Mouse (Mus musculus) embryonic facial prominence, embryonic 12.5 days (tissue): ENCODE measurements around the gene Mitf. TPM values are rescaled to one million over a fixed set of nuclear protein-coding genes. Genes with fewer than 3 reads are reported as not detected.

Experiments used
- ATAC-seq: fragments of 200-750 bp; cut with Nextera tagmentation; 2 replicates; pipeline ENCODE4 v1.8.0; 2017; ENCODE audit not compliant: insufficient number of reproducible peaks, insufficient read depth, low FRiP score, low TSS enrichment
- H3K27ac ChIP-seq: fragments of 300-500 bp; sonication (generic); 2 replicates; pipeline ENCODE4 v1.5.1; 2016; ENCODE audit warnings: mild to moderate bottlenecking
- H3K27me3 ChIP-seq: fragments of 300-500 bp; sonication (generic); 2 replicates; pipeline ENCODE4 v1.6.1; 2016; ENCODE audit warnings: mild to moderate bottlenecking, moderate library complexity
- H3K36me3 ChIP-seq: fragments of 300-500 bp; sonication (generic); 2 replicates; pipeline ENCODE4 v1.6.1; 2016; ENCODE audit warnings: mild to moderate bottlenecking
- H3K4me1 ChIP-seq: fragments of 300-500 bp; sonication (generic); 2 replicates; pipeline ENCODE4 v1.6.1; 2016
- H3K4me2 ChIP-seq: fragments of 300-500 bp; sonication (generic); replicated peaks from 2 replicates; pipeline ENCODE4 v1.6.1; 2016; ENCODE audit warnings: mild to moderate bottlenecking, moderate library complexity
- H3K4me3 ChIP-seq: fragments of 300-500 bp; sonication (generic); 2 replicates; pipeline ENCODE4 v1.5.1; 2016; ENCODE audit warnings: mild to moderate bottlenecking
- H3K9ac ChIP-seq: fragments of 300-500 bp; sonication (generic); 2 replicates; pipeline ENCODE4 v1.6.1; 2016; ENCODE audit warnings: mild to moderate bottlenecking, moderate library complexity
- H3K9me3 ChIP-seq: fragments of 300-500 bp; sonication (generic); 2 replicates; pipeline ENCODE4 v1.6.1; 2016; ENCODE audit warnings: mild to moderate bottlenecking, moderate library complexity
- WGBS: fragments of 180-500 bp; shearing (Covaris S2); methylation state at CpG from one replicate; pipeline ENCODE4 v1.1.7; 2016; 5-methylcytosine and 5-hydroxymethylcytosine counted together
- polyA plus RNA-seq: library from polyadenylated mRNA; unstranded; fragments of >200 nt; fragmentation: Nextera tagmentation; extraction: Ambion mirVana; gene quantifications from 2 replicates; pipeline ENCODE4 v1.2.1, GENCODE M21; 2016

The Mitf gene
- polyA plus RNA-seq, 1 experiment from 2014 or later: 2.3 TPM

DNA sequence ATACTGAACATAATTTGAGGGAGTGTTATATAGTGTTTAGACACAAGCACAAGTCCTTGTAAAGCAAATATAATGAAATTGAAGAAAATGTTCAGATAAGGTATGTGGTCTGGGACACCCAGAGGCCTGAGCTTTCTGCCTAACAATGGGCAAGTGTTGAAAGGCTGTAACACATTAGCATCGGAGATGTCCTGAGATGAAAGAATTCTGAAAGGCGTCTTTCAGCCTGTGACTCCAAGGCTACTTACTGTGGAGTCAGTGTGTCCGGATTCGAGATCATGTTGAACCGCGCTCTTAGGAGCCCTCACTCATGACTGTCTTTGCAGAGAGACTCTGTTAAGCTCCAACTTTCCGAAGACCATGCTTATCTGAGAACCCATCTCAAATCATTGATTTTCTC, 111.6 kb downstream of the Mitf start:
- 28% methylated on average over 7 of the region's 7 CpGs for WGBS
- peaks cover 6% of the 10 kb centered on the region for H3K4me1 ChIP-seq
- no peak for ATAC-seq
- H3K9ac ChIP-seq: no peak overlapping the region
- H3K4me3 ChIP-seq: no peak overlapping the region
- no peaks in the 10 kb centered on the region for H3K27me3 ChIP-seq
- H3K4me2 ChIP-seq: no peak overlapping the region
- H3K9me3 ChIP-seq: no peaks in the 10 kb centered on the region
- no peaks in the 10 kb centered on the region for H3K36me3 ChIP-seq
- H3K27ac ChIP-seq: no peak overlapping the region

DNA sequence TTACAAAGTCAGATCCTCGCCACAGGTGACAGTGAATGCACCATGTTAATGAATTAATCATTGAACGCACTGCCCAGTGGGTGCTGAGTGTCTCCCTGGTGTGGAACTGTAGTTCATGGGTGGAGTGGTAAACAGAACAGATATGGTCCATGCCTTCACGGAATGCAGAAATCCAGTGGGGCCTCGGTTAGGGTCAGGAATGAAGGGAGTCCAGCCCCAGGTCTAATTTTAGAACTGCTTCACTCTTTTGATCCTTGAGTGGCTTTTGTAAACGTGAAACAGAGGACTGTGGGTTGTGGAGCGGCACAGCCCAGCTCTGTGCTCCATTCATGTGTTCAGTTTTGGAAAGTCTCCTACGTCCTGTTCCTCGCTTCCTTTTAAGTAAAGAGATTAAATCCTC, 112.4 kb downstream of the Mitf start:
- 47% methylated on average over 8 of the region's 8 CpGs for WGBS
- Histone ChIP-seq H3K9me3 (no peaks in the 10 kb centered on the region), H3K4me1 (peaks cover 6% of the 10 kb centered on the region), H3K27me3 (no peaks in the 10 kb centered on the region), H3K36me3 (no peaks in the 10 kb centered on the region), H3K27ac (no peak overlapping the region), H3K9ac (no peak overlapping the region), H3K4me2 (no peak overlapping the region), H3K4me3 (no peak overlapping the region)
- no peak for ATAC-seq

DNA sequence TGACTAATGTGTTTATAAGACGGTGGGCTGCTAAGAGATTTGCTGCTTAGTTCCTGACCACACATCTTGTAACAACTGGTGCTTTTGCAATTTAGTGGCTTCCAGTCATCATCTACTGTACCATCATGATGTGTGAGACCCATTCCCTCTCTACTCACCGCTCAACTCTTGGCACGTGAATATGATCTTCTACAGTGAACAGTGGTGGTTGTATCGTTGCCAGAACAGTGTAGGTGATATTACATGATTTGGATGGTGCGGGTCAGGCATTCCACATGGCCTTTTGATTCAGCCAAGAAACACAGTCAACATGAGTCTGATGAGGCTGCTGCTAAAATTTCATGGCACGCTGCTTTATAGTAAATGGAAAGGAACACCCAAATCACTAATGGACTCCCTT, 114.7 kb downstream of the Mitf start:
- ATAC-seq: no peak
- H3K36me3 ChIP-seq: no peaks in the 10 kb centered on the region
- H3K27me3 ChIP-seq: no peaks in the 10 kb centered on the region
- WGBS: 90% methylated on average over 6 of the region's 6 CpGs
- peaks cover 6% of the 10 kb centered on the region for H3K4me1 ChIP-seq
- no peak overlapping the region for H3K4me2 ChIP-seq
- H3K4me3 ChIP-seq: no peak overlapping the region
- no peak overlapping the region for H3K27ac ChIP-seq
- H3K9me3 ChIP-seq: no peaks in the 10 kb centered on the region
- no peak overlapping the region for H3K9ac ChIP-seq

DNA sequence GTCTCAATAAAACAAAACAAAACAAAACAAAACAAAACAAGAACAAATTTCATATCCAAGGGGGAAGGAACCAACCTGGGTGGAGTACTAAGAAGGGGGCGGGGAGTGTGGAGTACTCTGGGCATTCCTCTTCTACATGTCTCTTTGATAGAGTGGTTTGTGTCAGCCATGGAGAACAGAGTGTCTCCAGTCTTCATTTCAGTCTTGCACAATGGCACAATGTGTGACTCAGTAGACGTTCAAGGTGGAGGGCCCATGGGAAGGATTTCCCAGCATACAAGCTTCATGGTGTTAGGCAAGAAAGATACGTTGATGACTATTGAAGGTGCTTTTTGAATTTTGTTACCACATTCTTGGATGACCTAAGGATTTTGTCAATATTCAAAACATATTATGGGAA, 117.4 kb downstream of the Mitf start:
- Histone ChIP-seq H3K9me3 (no peaks in the 10 kb centered on the region), H3K27me3 (no peaks in the 10 kb centered on the region), H3K4me3 (no peak overlapping the region), H3K4me1 (peaks cover 4% of the 10 kb centered on the region), H3K9ac (no peak overlapping the region), H3K4me2 (no peak overlapping the region), H3K36me3 (no peaks in the 10 kb centered on the region), H3K27ac (no peak overlapping the region)
- 93% methylated on average over 3 of the region's 3 CpGs for WGBS
- ATAC-seq: no peak

DNA sequence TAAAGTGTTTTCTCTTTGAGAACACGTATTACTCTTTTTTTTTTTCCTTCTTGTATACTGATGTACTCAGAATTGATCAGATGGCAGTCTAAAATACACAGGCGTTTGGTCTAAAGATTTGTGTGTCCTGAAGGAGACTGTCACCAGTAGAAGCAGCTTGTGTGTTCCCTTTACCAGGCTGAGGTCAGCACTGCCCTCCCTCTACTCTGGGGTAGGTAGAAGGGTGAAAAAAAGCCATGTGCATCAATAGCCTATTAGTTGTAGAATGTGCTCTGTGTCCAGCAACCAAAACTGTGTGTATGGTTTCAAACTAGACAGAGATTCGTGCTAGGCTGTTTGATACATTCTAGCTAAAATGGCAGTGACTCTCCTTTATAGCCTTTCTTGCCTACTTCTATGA, 122.2 kb downstream of the Mitf start:
- Histone ChIP-seq H3K4me1 (no peaks in the 10 kb centered on the region), H3K4me3 (no peak overlapping the region), H3K9me3 (no peaks in the 10 kb centered on the region), H3K36me3 (no peaks in the 10 kb centered on the region), H3K27ac (no peak overlapping the region), H3K4me2 (no peak overlapping the region), H3K9ac (no peak overlapping the region), H3K27me3 (no peaks in the 10 kb centered on the region)
- 73% methylated on average over 3 of the region's 3 CpGs for WGBS
- no peak for ATAC-seq

DNA sequence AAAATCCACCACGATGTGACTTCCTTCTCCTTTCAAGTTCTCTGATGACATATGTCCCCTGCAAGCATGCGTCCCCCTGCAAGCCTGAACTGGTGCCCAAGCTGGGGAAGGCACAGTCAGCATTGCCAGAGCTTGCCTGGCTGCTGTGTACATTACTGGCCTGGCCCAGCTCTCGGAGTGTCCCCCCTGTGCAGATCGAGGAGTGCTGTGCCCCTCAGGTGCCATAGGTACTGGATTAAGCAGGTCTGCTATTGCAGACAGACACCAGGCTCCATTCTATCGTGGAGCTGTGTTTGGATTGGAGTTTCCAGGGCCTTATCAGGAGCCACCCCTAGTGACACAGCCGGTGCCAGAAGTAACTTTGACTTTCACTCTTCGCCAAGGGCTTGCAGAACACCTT, 122.6 kb downstream of the Mitf start:
- Histone ChIP-seq H3K27ac (no peak overlapping the region), H3K9ac (no peak overlapping the region), H3K9me3 (no peaks in the 10 kb centered on the region), H3K4me1 (no peaks in the 10 kb centered on the region), H3K36me3 (no peaks in the 10 kb centered on the region), H3K4me3 (no peak overlapping the region), H3K4me2 (no peak overlapping the region), H3K27me3 (no peaks in the 10 kb centered on the region)
- WGBS: 67% methylated on average over 7 of the region's 7 CpGs
- ATAC-seq: no peak

DNA sequence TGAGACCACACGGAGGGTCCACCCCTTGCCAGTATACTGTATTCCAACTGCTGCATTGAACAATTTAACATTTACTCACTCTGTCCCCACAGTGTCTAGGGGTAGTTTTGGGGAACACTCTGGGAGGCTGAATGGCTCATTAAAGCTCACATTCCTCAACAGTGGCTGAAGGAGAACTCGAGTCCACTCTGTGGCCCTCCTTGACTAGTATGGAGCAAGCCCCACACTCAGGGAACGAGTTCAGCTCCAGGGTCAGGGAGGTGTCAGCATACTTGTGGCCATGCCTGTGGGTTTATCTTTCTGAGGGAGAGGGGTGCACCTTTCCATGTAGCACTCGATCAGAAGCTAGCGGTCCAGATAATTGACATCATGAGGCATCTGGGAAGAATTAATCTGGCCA, 130.3 kb downstream of the Mitf start:
- no peak overlapping the region for H3K27ac ChIP-seq
- no peak overlapping the region for H3K4me2 ChIP-seq
- no peaks in the 10 kb centered on the region for H3K9me3 ChIP-seq
- no peak overlapping the region for H3K9ac ChIP-seq
- no peak overlapping the region for H3K4me3 ChIP-seq
- H3K36me3 ChIP-seq: no peaks in the 10 kb centered on the region
- 65% methylated on average over 5 of the region's 5 CpGs for WGBS
- no peak for ATAC-seq
- no peaks in the 10 kb centered on the region for H3K4me1 ChIP-seq
- no peaks in the 10 kb centered on the region for H3K27me3 ChIP-seq

DNA sequence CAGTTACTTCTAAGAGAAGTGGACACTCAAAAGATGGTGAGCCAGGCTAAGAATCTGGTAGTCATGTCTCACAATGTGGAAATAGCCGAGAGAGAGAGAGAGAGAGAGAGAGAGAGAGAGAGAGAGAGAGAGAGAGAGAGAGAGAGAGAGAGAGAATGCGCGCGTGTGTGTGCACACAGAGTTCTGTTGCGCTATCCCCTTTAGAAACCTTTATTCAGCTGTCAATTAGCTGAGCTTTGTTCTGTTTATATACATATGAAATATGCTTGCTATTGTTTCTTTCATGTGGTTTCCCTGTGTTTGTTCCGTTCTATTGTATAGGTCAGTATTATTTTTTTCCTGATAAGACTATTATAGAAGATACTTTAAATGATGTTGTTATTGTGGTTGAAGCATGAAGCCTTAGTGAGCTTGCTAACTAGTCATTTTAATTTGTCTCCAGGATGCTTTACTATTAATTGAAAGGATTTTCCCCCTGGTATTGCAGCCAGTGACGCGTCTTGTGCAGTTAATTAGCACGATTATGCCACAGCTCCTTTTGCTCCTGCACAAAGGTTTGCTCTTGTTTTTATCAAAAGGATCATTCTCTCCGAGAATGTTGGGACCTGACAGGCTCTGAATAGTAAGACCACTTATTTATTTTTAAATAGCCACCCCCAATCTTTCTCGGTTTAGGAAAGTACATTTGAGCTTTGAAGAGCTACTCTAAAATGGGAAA, 131.2 kb downstream of the Mitf start:
- Histone ChIP-seq H3K4me2 (no peak overlapping the region), H3K27me3 (no peaks in the 10 kb centered on the region), H3K27ac (no peak overlapping the region), H3K36me3 (no peaks in the 10 kb centered on the region), H3K9me3 (no peaks in the 10 kb centered on the region), H3K4me3 (no peak overlapping the region), H3K4me1 (no peaks in the 10 kb centered on the region), H3K9ac (no peak overlapping the region)
- ATAC-seq: no peak
- 53% methylated on average over 10 of the region's 11 CpGs for WGBS

DNA sequence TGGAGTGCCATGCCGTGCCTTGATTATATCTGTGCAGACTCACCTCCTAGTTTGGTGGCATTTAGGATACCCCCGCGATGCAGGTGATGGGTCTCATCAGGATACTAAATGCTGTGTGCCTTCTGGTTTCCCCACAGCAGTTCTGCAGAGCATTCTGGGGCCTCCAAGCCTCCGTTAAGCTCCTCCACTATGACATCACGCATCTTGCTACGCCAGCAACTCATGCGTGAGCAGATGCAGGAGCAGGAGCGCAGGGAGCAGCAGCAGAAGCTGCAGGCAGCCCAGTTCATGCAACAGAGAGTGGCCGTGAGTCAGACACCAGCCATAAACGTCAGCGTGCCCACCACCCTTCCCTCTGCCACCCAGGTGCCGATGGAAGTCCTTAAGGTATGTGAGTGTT, 134.1 kb downstream of the Mitf start:
- Histone ChIP-seq H3K9me3 (no peaks in the 10 kb centered on the region), H3K36me3 (no peaks in the 10 kb centered on the region), H3K27me3 (no peaks in the 10 kb centered on the region), H3K9ac (no peak overlapping the region), H3K4me2 (no peak overlapping the region), H3K27ac (no peak overlapping the region), H3K4me1 (no peaks in the 10 kb centered on the region), H3K4me3 (no peak overlapping the region)
- ATAC-seq: no peak
- WGBS: 86% methylated on average over 12 of the region's 12 CpGs

DNA sequence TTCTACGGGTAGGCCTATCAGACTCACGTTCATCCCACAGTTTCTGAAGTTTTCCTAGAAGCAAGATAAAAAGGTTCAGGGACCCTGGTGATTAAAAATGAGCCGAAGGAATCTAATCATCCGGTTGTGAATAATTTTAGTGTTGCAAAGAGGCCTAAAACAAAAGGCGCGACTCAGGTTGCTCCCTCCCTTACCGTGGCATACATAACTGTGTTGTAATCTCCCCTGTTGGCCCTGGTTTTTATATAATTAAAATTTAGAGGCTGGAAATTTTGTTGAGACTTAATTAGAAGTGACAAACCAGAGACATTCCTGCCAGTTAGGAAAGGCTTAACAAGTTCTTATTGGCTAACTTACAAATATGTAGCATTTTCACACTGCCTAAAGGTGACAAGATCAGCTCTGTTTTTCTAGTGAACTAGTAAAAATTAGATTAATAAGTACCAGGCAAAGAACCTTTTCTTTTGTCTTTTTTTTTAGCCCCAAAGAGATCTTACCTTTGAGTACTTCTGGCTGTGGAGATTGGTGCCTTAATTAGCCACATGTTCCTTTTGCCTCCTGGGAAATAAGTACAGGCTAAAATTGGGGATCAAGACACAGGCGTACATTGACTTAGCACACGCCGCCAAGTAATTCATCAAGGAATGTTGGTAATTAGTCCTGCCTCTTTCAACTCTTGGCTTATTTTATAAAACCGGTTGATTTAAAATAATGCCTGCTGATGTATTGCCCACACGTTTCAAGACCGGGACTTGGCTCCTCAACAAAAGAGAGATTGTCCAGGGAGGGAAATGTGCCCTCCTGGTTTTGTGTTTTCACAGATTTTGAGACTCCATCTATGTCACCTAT, 143.4 kb downstream of the Mitf start:
- Histone ChIP-seq H3K9ac (no peak overlapping the region), H3K4me3 (no peak overlapping the region), H3K4me2 (no peak overlapping the region), H3K27me3 (no peaks in the 10 kb centered on the region), H3K4me1 (no peaks in the 10 kb centered on the region), H3K27ac (no peak overlapping the region), H3K36me3 (no peaks in the 10 kb centered on the region), H3K9me3 (no peaks in the 10 kb centered on the region)
- WGBS: 53% methylated on average over 13 of the region's 13 CpGs
- no peak for ATAC-seq

DNA sequence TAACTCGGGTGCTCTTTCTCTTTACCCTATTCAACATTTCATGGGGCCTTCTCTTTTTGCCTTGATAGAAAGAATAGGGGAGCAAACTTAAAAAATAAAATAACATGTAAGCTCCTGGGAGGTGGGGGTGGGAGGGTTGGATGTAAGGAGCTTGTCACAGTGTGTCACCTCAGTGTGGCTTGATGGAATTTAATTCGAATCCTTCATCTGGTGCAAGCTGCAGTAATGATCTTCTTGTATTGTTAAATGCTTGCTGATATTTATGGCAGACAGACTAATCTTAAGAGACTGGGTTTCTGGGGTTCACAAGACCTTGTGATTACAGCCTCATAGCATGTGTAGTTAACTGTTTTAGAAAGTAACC, 144.0 kb downstream of the Mitf start:
- no peaks in the 10 kb centered on the region for H3K36me3 ChIP-seq
- H3K27ac ChIP-seq: no peak overlapping the region
- WGBS: 59% methylated on average over 2 of the region's 2 CpGs
- no peak overlapping the region for H3K9ac ChIP-seq
- no peaks in the 10 kb centered on the region for H3K27me3 ChIP-seq
- H3K4me2 ChIP-seq: no peak overlapping the region
- no peak for ATAC-seq
- no peak overlapping the region for H3K4me3 ChIP-seq
- H3K4me1 ChIP-seq: no peaks in the 10 kb centered on the region
- H3K9me3 ChIP-seq: no peaks in the 10 kb centered on the region

DNA sequence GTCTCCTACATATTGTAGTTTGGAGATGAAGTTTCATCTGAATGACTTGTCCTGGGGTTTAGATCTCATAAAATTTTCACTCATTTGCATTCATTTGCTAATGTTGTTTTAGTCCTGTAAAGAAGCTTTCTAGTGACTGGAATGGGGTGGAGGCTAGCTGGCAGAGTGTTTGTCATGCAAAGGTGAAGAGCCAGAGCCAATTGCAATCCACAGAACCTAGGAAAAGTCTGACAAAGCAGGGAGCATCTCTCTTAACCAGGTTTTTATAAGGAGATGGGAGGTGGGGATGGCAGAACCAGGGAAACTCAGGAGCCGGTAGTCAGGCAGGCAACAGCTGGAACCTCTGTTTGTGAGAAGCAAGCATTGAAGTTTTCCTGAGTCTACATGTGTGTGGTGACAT, 144.9 kb downstream of the Mitf start:
- Histone ChIP-seq H3K4me2 (no peak overlapping the region), H3K9me3 (no peaks in the 10 kb centered on the region), H3K36me3 (no peaks in the 10 kb centered on the region), H3K27me3 (no peaks in the 10 kb centered on the region), H3K9ac (no peak overlapping the region), H3K27ac (no peak overlapping the region), H3K4me3 (no peak overlapping the region), H3K4me1 (no peaks in the 10 kb centered on the region)
- WGBS: 43% methylated on average over 1 of the region's 1 CpGs
- no peak for ATAC-seq
